Mouse (Mus musculus) myocyte (in vitro differentiated cells): ENCODE measurements at regions not wholly inside any gene's neighbourhood (a gene's known extent, or its start where the extent isn't known, plus 50 kb on each side); places are given as distances from the start of the nearest gene placed in this dataset.

Experiments used
- CEBPB ChIP-seq: IDR thresholded peaks from 2 replicates; pipeline ENCODE4 v1.6.1; 2011; ENCODE audit warnings: mild to moderate bottlenecking, moderate library complexity; ENCODE audit not compliant: poor library complexity, insufficient read depth, severe bottlenecking
- E2F4 ChIP-seq: IDR thresholded peaks from one replicate; pipeline ENCODE4 v1.6.1; 2011; ENCODE audit warnings: mild to moderate bottlenecking, control low read depth, moderate library complexity; ENCODE audit not compliant: insufficient read depth
- MAX ChIP-seq: IDR thresholded peaks from one replicate; pipeline ENCODE4 v1.6.1; 2011; ENCODE audit warnings: low read depth, mild to moderate bottlenecking, control low read depth
- MYOD1 ChIP-seq, 3 experiments: IDR thresholded peaks; one replicate each; pipeline ENCODE4 v1.6.1; 2011; ENCODE audit warnings: control low read depth in 2 of 3, low read depth in 2 of 3, mild to moderate bottlenecking in 2 of 3, moderate library complexity in 1 of 3; ENCODE audit not compliant: insufficient read length in 2 of 3, control insufficient read depth in 1 of 3
- MYOG ChIP-seq, 3 experiments: IDR thresholded peaks; one replicate each; pipeline ENCODE4 v1.6.1; 2011; ENCODE audit warnings: control low read depth in 2 of 3, low read depth in 2 of 3, mild to moderate bottlenecking in 2 of 3; ENCODE audit not compliant: insufficient read length in 2 of 3, control insufficient read depth in 1 of 3, insufficient read depth in 1 of 3
- POLR2A ChIP-seq: IDR thresholded peaks from one replicate; pipeline ENCODE4 v1.6.1; 2011; ENCODE audit warnings: low read depth, mild to moderate bottlenecking, control low read depth, moderate library complexity; ENCODE audit not compliant: insufficient read length
- POLR2AphosphoS2 ChIP-seq: IDR thresholded peaks from one replicate; pipeline ENCODE4 v1.6.1; 2011; ENCODE audit warnings: low read depth, control low read depth; ENCODE audit not compliant: insufficient read length
- SRF ChIP-seq: IDR thresholded peaks from one replicate; pipeline ENCODE4 v1.6.1; 2011; ENCODE audit warnings: low read depth; ENCODE audit not compliant: control insufficient read depth, insufficient read length
- TCF12 ChIP-seq: IDR thresholded peaks from one replicate; pipeline ENCODE4 v1.6.1; 2011; ENCODE audit warnings: mild to moderate bottlenecking, control low read depth; ENCODE audit not compliant: poor library complexity, insufficient read depth, severe bottlenecking
- TCF3 ChIP-seq: IDR thresholded peaks from one replicate; pipeline ENCODE4 v1.6.1; 2011; ENCODE audit warnings: low read depth, control low read depth; ENCODE audit not compliant: insufficient read length
- USF1 ChIP-seq: IDR thresholded peaks from one replicate; pipeline ENCODE4 v1.6.1; 2011; ENCODE audit warnings: low read depth, mild to moderate bottlenecking, control low read depth, moderate library complexity

GRCm38 (mm10) chr1:119124063-119124462 is 70.6 kb upstream of the Gli2 start:
- TF ChIP-seq POLR2A: no peak
- no peak for TF ChIP-seq CEBPB
- no peak for TF ChIP-seq POLR2AphosphoS2
- no peak for TF ChIP-seq TCF3
- no peak for TF ChIP-seq SRF
- no peak for TF ChIP-seq TCF12
- TF ChIP-seq MAX: no peak
- TF ChIP-seq USF1: no peak
- peak in 2 of 3 experiments; percentile 14 to 71 for TF ChIP-seq MYOD1 (IDR thresholded peaks at IDR 0.05; ENCODE audit: control insufficient read depth in 1 of 3, insufficient read length in 2 of 3, low read depth in 2 of 3)
- TF ChIP-seq E2F4: no peak
- peak in 2 of 3 experiments; percentile 29 to 68 for TF ChIP-seq MYOG (IDR thresholded peaks at IDR 0.05; ENCODE audit: control insufficient read depth in 1 of 3, insufficient read depth in 1 of 3, insufficient read length in 2 of 3, low read depth in 2 of 3)
